Mouse (Mus musculus) bone marrow, adult 2 months (tissue): ENCODE measurements around the gene Rgs3.

ENCODE experiments used
- CTCF ChIP-seq: fragments of 200-500 bp; IDR thresholded peaks from 2 replicates; pipeline ENCODE4 v1.5.1; 2011; ENCODE audit warnings: low read length, control low read depth; ENCODE audit not compliant: control insufficient read depth, insufficient read depth
- POLR2A ChIP-seq: fragments of 200-500 bp; IDR thresholded peaks from 2 replicates; pipeline ENCODE4 v1.6.1; 2011; ENCODE audit warnings: low read depth, mild to moderate bottlenecking, control low read depth, low read length, borderline replicate concordance; ENCODE audit not compliant: control insufficient read depth

DNA sequence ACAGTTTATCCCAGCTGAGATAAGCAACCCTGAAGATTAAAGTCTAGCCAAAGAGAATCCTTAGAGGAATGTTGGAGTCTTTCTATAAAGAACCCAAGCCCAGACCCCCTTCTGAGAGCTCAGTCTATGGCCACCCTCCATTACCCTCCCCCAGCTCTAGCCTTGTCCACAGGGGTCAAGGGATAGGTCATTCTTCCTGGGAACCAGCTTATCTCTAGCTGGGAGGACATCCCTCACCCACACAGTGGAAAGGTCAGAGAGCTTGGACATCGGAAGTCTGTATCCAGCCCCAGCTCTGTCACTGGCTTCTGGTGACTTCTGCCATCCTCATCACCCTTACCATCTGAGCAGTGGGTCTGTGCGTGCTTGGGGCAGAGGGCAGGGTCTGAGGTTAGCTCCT lies 75.2 kb downstream of the Rgs3 start:
- TF ChIP-seq CTCF, result no peak
- no peak for TF ChIP-seq POLR2A
